In genomic region chr2:136148999-136149398, GRCm38 (mm10) we compare ENCODE assay signal across 8 mouse cellular contexts.
DNase-seq lines count a peak whose midpoint lies in the region; ATAC-seq and TF ChIP-seq lines count a peak whose summit lies in the region.

No protein-coding gene starts in this region.

- H3K9me3 ChIP-seq in forebrain, embryonic 14.5 days (replicated peaks; ENCODE audit: control insufficient read depth, low read length) = no peaks in the 10 kb centered on the region
- H3K9me3 ChIP-seq in lung, embryonic 14.5 days (ENCODE audit: low read depth, low read length) = no peaks in the 10 kb centered on the region

- H3K9ac ChIP-seq in forebrain, embryonic 14.5 days (ENCODE audit: low read length) = no peak overlapping the region
- H3K9ac ChIP-seq in lung, embryonic 14.5 days = no peak overlapping the region

- WGBS in forebrain, embryonic 14.5 days = 3% methylated on average over 6 of the region's 6 CpGs
- 1% methylated on average over 6 of the region's 6 CpGs for WGBS in lung, embryonic 14.5 days

- ATAC-seq in forebrain, embryonic 14.5 days = peak; percentile 89
- ATAC-seq in lung, embryonic 14.5 days (ENCODE audit: insufficient read depth) = peak; percentile 91

- peak; percentile 96 for TF ChIP-seq CTCF in lung, embryonic 14.5 days (IDR thresholded peaks at IDR 0.05; ENCODE audit: low read depth)

- H3K27me3 ChIP-seq in forebrain, embryonic 14.5 days (replicated peaks; ENCODE audit: control insufficient read depth, insufficient read depth, low read length) = no peaks in the 10 kb centered on the region
- no peaks in the 10 kb centered on the region for H3K27me3 ChIP-seq in lung, embryonic 14.5 days (ENCODE audit: insufficient read depth, low read length)

- H3K4me1 ChIP-seq in forebrain, embryonic 14.5 days (ENCODE audit: control insufficient read depth, insufficient read depth, low read length) = no peaks in the 10 kb centered on the region
- H3K4me1 ChIP-seq in lung, embryonic 14.5 days (ENCODE audit: insufficient read depth) = no peaks in the 10 kb centered on the region

- H3K4me2 ChIP-seq in forebrain, embryonic 14.5 days (ENCODE audit: low read length) = 0 out of 2 replicates have a peak overlapping the region, but pooled peaks have one; percentile 20
- no peak overlapping the region for H3K4me2 ChIP-seq in lung, embryonic 14.5 days

- no peak overlapping the region for H3K27ac ChIP-seq in forebrain, embryonic 14.5 days (ENCODE audit: low read depth, low read length)
- no peak overlapping the region for H3K27ac ChIP-seq in lung, embryonic 14.5 days (ENCODE audit: low read depth)

- peak; percentile 85 for DNase-seq in ES-CJ7 (ENCODE audit: low read depth, low spot score)
- DNase-seq in c-Kit-positive CD71-positive TER-119-negative erythroid progenitor cells, embryonic 14.5 days (ENCODE audit: low read depth) = peak; percentile 39
- peak; percentile 95 for DNase-seq in forebrain, embryonic 14.5 days (ENCODE audit: low spot score)
- DNase-seq in heart, postnatal 4 days = peak; percentile 83
- peak; percentile 60 to 85 for DNase-seq in layer of hippocampus, adult 18-20 months (ENCODE audit: low spot score in 2 of 2)
- DNase-seq in lung, embryonic 14.5 days = peak; percentile 94
- DNase-seq in ovary, adult 18-20 months (ENCODE audit: low spot score) = peak; percentile 5
- peak; percentile 55 for DNase-seq in thymus, postnatal 14 days

- H3K36me3 ChIP-seq in forebrain, embryonic 14.5 days (ENCODE audit: control insufficient read depth, insufficient read depth, low read length) = no peaks in the 10 kb centered on the region
- H3K36me3 ChIP-seq in lung, embryonic 14.5 days (ENCODE audit: insufficient read depth) = no peaks in the 10 kb centered on the region

- H3K4me3 ChIP-seq in forebrain, embryonic 14.5 days (ENCODE audit: low read depth, low read length) = no peak overlapping the region
- no peak overlapping the region for H3K4me3 ChIP-seq in lung, embryonic 14.5 days (ENCODE audit: low read depth, low read length)

Comparison
In these comparisons a context has a peak if more than half of its experiments do, and no peak if none do; other contexts are left out.
1. DNase-seq: peak in every context shown above with its lines; median percentile 95 in forebrain, embryonic 14.5 days; 94 in lung, embryonic 14.5 days; 85 in ES-CJ7; 83 in heart, postnatal 4 days; 72 in layer of hippocampus, adult 18-20 months; 55 in thymus, postnatal 14 days; 39 in c-Kit-positive CD71-positive TER-119-negative erythroid progenitor cells, embryonic 14.5 days; 5 in ovary, adult 18-20 months.